Mouse (Mus musculus) neural tube, embryonic 11.5 days (tissue): ENCODE measurements around the gene Srebf1. TPM values are rescaled to one million over a fixed set of nuclear protein-coding genes. Genes with fewer than 3 reads are reported as not detected.

Experiments
- microRNA-seq: library from miRNA; unstranded; fragments of <30 nt; microRNA quantifications from one replicate; pipeline ENCODE4, GENCODE M21; 2016
- polyA plus RNA-seq: library from polyadenylated mRNA; unstranded; fragments of >200 nt; fragmentation: Nextera tagmentation; extraction: Ambion mirVana; gene quantifications from 2 replicates; pipeline ENCODE4 v1.2.1, GENCODE M21; 2014

Srebf1 gene
- polyA plus RNA-seq, 1 experiment from 2014 or later = 54.7 TPM

Small RNA genes within 50 kb of the gene (microRNA-seq; reads per million reads assigned to microRNA genes)
- gene Mir6921 = not detected
- not detected for gene Mir6922

Other genes starting within 250 kb of the Srebf1 start
- 6.9 and 7.3 TPM in 2 replicates for gene Pemt, start 176.1 kb downstream of the Srebf1 start, polyA plus RNA-seq
- gene Rai1, start 117.6 kb downstream of the Srebf1 start, polyA plus RNA-seq = 28.5 and 31.4 TPM in 2 replicates
- gene Tom1l2, start 130.3 kb upstream of the Srebf1 start, polyA plus RNA-seq = 19.1 and 21.2 TPM in 2 replicates
- 0.69 and 1.4 TPM in 2 replicates for gene Drc3, start 130.7 kb upstream of the Srebf1 start, polyA plus RNA-seq
- 27.8 and 29.9 TPM in 2 replicates for gene Gid4, start 194.6 kb upstream of the Srebf1 start, polyA plus RNA-seq
- gene Atpaf2, start 195.9 kb upstream of the Srebf1 start, polyA plus RNA-seq = 44.4 and 47.3 TPM in 2 replicates
- gene Drg2, start 232.0 kb upstream of the Srebf1 start, polyA plus RNA-seq = 126 and 132 TPM in 2 replicates
- 0.09 and 0.27 TPM in 2 replicates for gene Myo15, start 246.8 kb upstream of the Srebf1 start, polyA plus RNA-seq